Mouse (Mus musculus) MEL (cell line): ENCODE results near the gene Klk13.

Experiments used
- CHD2 ChIP-seq: IDR thresholded peaks from 2 replicates; pipeline ENCODE4 v1.6.1; 2011; ENCODE audit warnings: low read length, improper control_type of control experiment
- CTCF ChIP-seq, 3 experiments: IDR thresholded peaks in 2 of 3; conservative IDR thresholded peaks in 1 of 3; 2 replicates each; pipeline ENCODE4 v1.5.1; 2011 to 2012; ENCODE audit warnings: low read length in 3 of 3, low read depth in 2 of 3, mild to moderate bottlenecking in 2 of 3, improper control_type of control experiment in 1 of 3, inconsistent platforms in 1 of 3, mixed read lengths in 1 of 3, moderate library complexity in 1 of 3; ENCODE audit not compliant: control insufficient read depth in 1 of 3, insufficient read depth in 1 of 3, poor library complexity in 1 of 3, severe bottlenecking in 1 of 3
- GATA1 ChIP-seq: IDR thresholded peaks from 2 replicates; pipeline ENCODE4 v1.6.1; 2011; ENCODE audit warnings: low read depth, low read length, improper control_type of control experiment
- JUND ChIP-seq: IDR thresholded peaks from 2 replicates; pipeline ENCODE4 v1.6.1; 2011; ENCODE audit warnings: low read depth, mild to moderate bottlenecking, improper control_type of control experiment, low read length
- NRF1 ChIP-seq: IDR thresholded peaks from 2 replicates; pipeline ENCODE4 v1.6.1; 2014; ENCODE audit warnings: low read depth, mild to moderate bottlenecking, inconsistent platforms, low read length, improper control_type of control experiment, moderate library complexity; ENCODE audit not compliant: poor library complexity, insufficient read depth, severe bottlenecking
- POLR2A ChIP-seq, 2 experiments: IDR thresholded peaks; 2 replicates each; pipeline ENCODE4 v1.6.1; 2011 to 2012; ENCODE audit warnings: low read length in 2 of 2, mild to moderate bottlenecking in 2 of 2, control low read depth in 1 of 2, improper control_type of control experiment in 1 of 2, low read depth in 1 of 2, moderate library complexity in 1 of 2; ENCODE audit not compliant: control insufficient read depth in 1 of 2, insufficient read depth in 1 of 2, poor library complexity in 1 of 2
- RAD21 ChIP-seq: IDR thresholded peaks from 2 replicates; pipeline ENCODE4 v1.6.1; 2011; ENCODE audit warnings: mild to moderate bottlenecking, low read depth, low read length, improper control_type of control experiment
- RCOR1 ChIP-seq: IDR thresholded peaks from 2 replicates; pipeline ENCODE4 v1.6.1; 2012; ENCODE audit warnings: low read depth, mild to moderate bottlenecking, inconsistent platforms, low read length, improper control_type of control experiment
- ZNF384 ChIP-seq: IDR thresholded peaks from 2 replicates; pipeline ENCODE4 v1.6.1; 2012; ENCODE audit warnings: low read depth, mild to moderate bottlenecking, inconsistent platforms, low read length, improper control_type of control experiment

- TF ChIP-seq CHD2: no peak
- TF ChIP-seq RCOR1: no peak
- TF ChIP-seq NRF1: no peak
- no peak for TF ChIP-seq CTCF (IDR thresholded peaks at IDR 0.05 in 2 of 3, conservative IDR thresholded peaks at IDR 0.05 in 1 of 3; ENCODE audit: control insufficient read depth in 1 of 3, insufficient read depth in 1 of 3, low read depth in 2 of 3, low read length in 3 of 3, poor library complexity in 1 of 3, severe bottlenecking in 1 of 3)
- TF ChIP-seq POLR2A (IDR thresholded peaks at IDR 0.05; ENCODE audit: control insufficient read depth in 1 of 2, insufficient read depth in 1 of 2, low read depth in 1 of 2, low read length in 2 of 2, poor library complexity in 1 of 2): no peak
- TF ChIP-seq RAD21: no peak
- TF ChIP-seq JUND: no peak
- no peak for TF ChIP-seq GATA1
- TF ChIP-seq ZNF384: no peak
Observed at GRCm38 (mm10) chr7:43712917-43713316, 550 bp downstream of the Klk13 start.
